Comparison of ENCODE assay signal across 11 mouse cellular contexts in the genomic region with DNA sequence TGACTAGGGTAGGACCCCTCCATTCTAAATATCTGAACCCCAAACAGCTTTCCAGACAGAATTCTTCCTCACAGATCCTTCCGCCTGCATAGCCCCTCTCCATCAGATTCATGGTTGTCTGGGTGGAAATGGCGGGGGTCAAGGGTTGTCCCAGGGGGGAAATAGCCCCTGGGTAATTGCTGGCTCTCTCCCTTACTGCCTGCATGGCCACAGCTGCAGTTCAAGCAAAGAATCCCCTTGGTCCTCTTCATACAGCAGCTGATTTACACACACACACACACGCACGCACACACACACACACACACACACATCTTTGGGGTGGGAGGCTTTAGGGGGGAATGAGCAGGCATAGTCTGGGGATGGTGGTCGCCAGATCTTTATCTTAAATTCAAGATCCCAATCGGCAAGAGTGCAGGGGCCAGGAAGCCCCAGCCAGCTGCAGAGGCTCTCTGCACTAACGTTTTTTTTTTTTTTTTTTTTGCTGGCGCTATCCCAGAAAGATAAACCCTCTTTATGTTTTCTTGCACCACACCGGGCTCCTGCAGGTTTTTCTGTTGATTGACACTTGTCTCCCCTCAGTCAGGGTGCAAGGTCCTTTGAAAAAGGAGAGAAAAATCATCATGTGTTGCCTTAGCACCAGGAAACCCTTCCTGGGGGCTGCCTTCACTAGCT. TPM values are rescaled to one million over a fixed set of nuclear protein-coding genes. Genes with fewer than 3 reads are reported as not detected.
DNase-seq lines count a peak whose midpoint lies in the region; ATAC-seq and TF ChIP-seq lines count a peak whose summit lies in the region.
"Had no signal": no experiment of that assay in that cellular context is flagged by ENCODE, and none has a peak within 500 bp of the region (broad histone marks: within the 10 kb centered on the region; RNA-seq: fewer than 3 reads in every experiment).

No protein-coding gene starts in this region.

- no peaks in the 10 kb centered on the region for H3K36me3 ChIP-seq in midbrain, embryonic 11.5 days (ENCODE audit: control insufficient read depth, insufficient read depth, low read length)
- no peaks in the 10 kb centered on the region for H3K36me3 ChIP-seq in midbrain, embryonic 16.5 days (ENCODE audit: control insufficient read depth, insufficient read depth, low read length)
- no peaks in the 10 kb centered on the region for H3K36me3 ChIP-seq in liver, embryonic 14.5 days (replicated peaks; ENCODE audit: control insufficient read depth, insufficient read depth, low read depth)
- H3K36me3 ChIP-seq in kidney, adult 2 months (ENCODE audit: control insufficient read depth, insufficient read depth, low read length): no peaks in the 10 kb centered on the region

- H3K27me3 ChIP-seq in midbrain, embryonic 11.5 days (ENCODE audit: control insufficient read depth, insufficient read depth, low read length): peaks cover 88% of the 10 kb centered on the region
- peaks cover 60% of the 10 kb centered on the region for H3K27me3 ChIP-seq in midbrain, embryonic 16.5 days (ENCODE audit: control insufficient read depth, insufficient read depth, low read depth, low read length)
- H3K27me3 ChIP-seq in liver, embryonic 14.5 days (ENCODE audit: control insufficient read depth, insufficient read depth, low read length): peaks cover 35% of the 10 kb centered on the region
- no peaks in the 10 kb centered on the region for H3K27me3 ChIP-seq in kidney, adult 2 months (replicated peaks; ENCODE audit: control insufficient read depth, insufficient read depth, low read length)

- no peak overlapping the region for H3K4me3 ChIP-seq in gastrocnemius, adult 2 months
- no peak overlapping the region for H3K4me3 ChIP-seq in midbrain, embryonic 11.5 days (ENCODE audit: low read depth, low read length)
- H3K4me3 ChIP-seq in midbrain, embryonic 16.5 days (ENCODE audit: low read depth, low read length): no peak overlapping the region
- no peak overlapping the region for H3K4me3 ChIP-seq in liver, embryonic 14.5 days (ENCODE audit: insufficient read depth in 1 of 2, low read depth in 2 of 2, low read length in 2 of 2)
- H3K4me3 ChIP-seq in kidney, adult 2 months (ENCODE audit: insufficient read depth, low read depth, low read length): no peak overlapping the region

- peak overlapping the region; percentile 26; the same call in 1 of the 2 replicates for H3K9ac ChIP-seq in midbrain, embryonic 11.5 days (ENCODE audit: low read length)
- H3K9ac ChIP-seq in midbrain, embryonic 16.5 days (ENCODE audit: low read depth, low read length): no peak overlapping the region
- no peak overlapping the region for H3K9ac ChIP-seq in liver, embryonic 14.5 days (replicated peaks)

- H3K9me3 ChIP-seq in midbrain, embryonic 11.5 days (ENCODE audit: control insufficient read depth, low read length): no peaks in the 10 kb centered on the region
- H3K9me3 ChIP-seq in midbrain, embryonic 16.5 days (replicated peaks; ENCODE audit: control insufficient read depth, low read length, poor library complexity, severe bottlenecking): no peaks in the 10 kb centered on the region
- no peaks in the 10 kb centered on the region for H3K9me3 ChIP-seq in liver, embryonic 14.5 days (ENCODE audit: control insufficient read depth, low read length)

- ATAC-seq in midbrain, embryonic 11.5 days (ENCODE audit: low FRiP score): no peak
- no peak for ATAC-seq in midbrain, embryonic 16.5 days
- no peak for ATAC-seq in liver, embryonic 14.5 days (ENCODE audit: insufficient read depth)

- 14% methylated on average over 9 of the region's 9 CpGs for WGBS in midbrain, embryonic 11.5 days
- WGBS in midbrain, embryonic 16.5 days: 17% methylated on average over 9 of the region's 9 CpGs
- 24% methylated on average over 9 of the region's 9 CpGs for WGBS in liver, embryonic 14.5 days (ENCODE audit: insufficient replicate concordance)
- 32% methylated on average over 9 of the region's 9 CpGs for WGBS in kidney, adult 2 months

- TF ChIP-seq EP300 in liver, embryonic 14.5 days (IDR thresholded peaks at IDR 0.05; ENCODE audit: low read depth): no peak

- no peak for TF ChIP-seq POLR2A in kidney, adult 2 months (IDR thresholded peaks at IDR 0.05; ENCODE audit: low read depth, low read length)

- peaks cover 51% of the 10 kb centered on the region for H3K4me1 ChIP-seq in midbrain, embryonic 11.5 days (ENCODE audit: control insufficient read depth, insufficient read depth, low read length)
- peaks cover 36% of the 10 kb centered on the region for H3K4me1 ChIP-seq in midbrain, embryonic 16.5 days (ENCODE audit: control insufficient read depth, insufficient read depth, low read length)
- H3K4me1 ChIP-seq in liver, embryonic 14.5 days (replicated peaks; ENCODE audit: control insufficient read depth in 2 of 2, insufficient read depth in 2 of 2, low read length in 1 of 2): peaks cover 0 to 2% of the 10 kb centered on the region in 2 experiments; a peak in 1 of 4 replicates
- no peaks in the 10 kb centered on the region for H3K4me1 ChIP-seq in kidney, adult 2 months (ENCODE audit: control insufficient read depth, insufficient read depth, low read length)

- peak; percentile 1 for DNase-seq in gastrocnemius, postnatal 14 days
- no peak for DNase-seq in gastrocnemius, adult 2 months
- DNase-seq in midbrain, embryonic 11.5 days (ENCODE audit: low spot score, missing footprints): peak; percentile 88
- no peak for DNase-seq in liver, embryonic 14.5 days (ENCODE audit: low read depth in 3 of 3, low spot score in 3 of 3)
- no peak for DNase-seq in kidney, adult 2 months
- DNase-seq in testis, postnatal 10 days (ENCODE audit: low spot score): no peak
- DNase-seq in spleen, postnatal 36 days (ENCODE audit: low spot score in 2 of 2): no peak
- DNase-seq: B cell, adult 2 months; heart, adult 18-20 months; heart, postnatal 4 days had no signal

- TF ChIP-seq CTCF in gastrocnemius, adult 2 months (IDR thresholded peaks at IDR 0.05): no peak
- TF ChIP-seq CTCF in liver, embryonic 14.5 days (IDR thresholded peaks at IDR 0.05; ENCODE audit: low read depth): no peak
- TF ChIP-seq CTCF in kidney, adult 2 months (conservative IDR thresholded peaks at IDR 0.05; ENCODE audit: insufficient read depth, insufficient read length, low read depth, low read length): no peak

- intact Hi-C loops in gastrocnemius, postnatal 14 days (cut with DNase I; ENCODE audit: low total_unique reads): no loop called here
- intact Hi-C loops in gastrocnemius, adult 2 months (cut with DNase I): no loop called here

- H3K27ac ChIP-seq in gastrocnemius, adult 2 months: no peak overlapping the region
- H3K27ac ChIP-seq in midbrain, embryonic 11.5 days (ENCODE audit: low read depth, low read length): no peak overlapping the region; the same call in 1 of the 2 replicates
- H3K27ac ChIP-seq in midbrain, embryonic 16.5 days (ENCODE audit: low read length): no peak overlapping the region
- H3K27ac ChIP-seq in liver, embryonic 14.5 days: no peak overlapping the region
- no peak overlapping the region for H3K27ac ChIP-seq in kidney, adult 2 months (ENCODE audit: insufficient read depth, low read depth, low read length)

- H3K4me2 ChIP-seq in midbrain, embryonic 11.5 days: peak overlapping the region; percentile 18; the same call in 1 of the 2 replicates
- no peak overlapping the region for H3K4me2 ChIP-seq in midbrain, embryonic 16.5 days (ENCODE audit: low read length)
- H3K4me2 ChIP-seq in liver, embryonic 14.5 days (ENCODE audit: low read depth): peak overlapping the region; percentile 22; the same call in 1 of the 2 replicates

RNA-seq across cellular contexts. Expression of a gene that starts 4.0 kb away (rescaled TPM):
- 100 to 1,000 TPM; 213 to 272 TPM for total RNA-seq in gastrocnemius, postnatal 14 days (2021)
- 1 to 10 TPM in 1 of 2 experiments, under 1 TPM in 1; 0.45 to 1.7 TPM for total RNA-seq in gastrocnemius, adult 2 months (2021)
- 75.1 and 76.7 TPM in 2 replicates for polyA plus RNA-seq in midbrain, embryonic 11.5 days (2014; fragmentation: Nextera tagmentation; extraction: Ambion mirVana)
- 50.4 and 66.0 TPM in 2 replicates for polyA plus RNA-seq in midbrain, embryonic 16.5 days (2015; fragmentation: Nextera tagmentation; extraction: Ambion mirVana)
- 969 and 1,200 TPM in 2 replicates for polyA plus RNA-seq in liver, embryonic 14.5 days (2012; rRNA removed)
- polyA plus RNA-seq in liver, embryonic 14.5 days (2014; fragmentation: Nextera tagmentation; extraction: Ambion mirVana): 327 and 387 TPM in 2 replicates
- polyA plus RNA-seq in kidney, adult 2 months (2012; rRNA removed): 3.4 and 4.6 TPM in 2 replicates

Comparison
In these comparisons a context has a peak if more than half of its experiments do, and no peak if none do; other contexts are left out.
1. DNase-seq: peak in gastrocnemius, postnatal 14 days (single experiment) and midbrain, embryonic 11.5 days (single experiment); none in gastrocnemius, adult 2 months (single experiment), liver, embryonic 14.5 days (0 of 3), kidney, adult 2 months (single experiment), testis, postnatal 10 days (single experiment) and spleen, postnatal 36 days (0 of 2).